Mouse (Mus musculus) small intestine, adult 2 months (tissue): ENCODE measurements around the gene Grap2.

ENCODE experiments used
- CTCF ChIP-seq: fragments of 200-500 bp; IDR thresholded peaks from 2 replicates; pipeline ENCODE4 v1.5.1; 2012; ENCODE audit warnings: low read depth, mild to moderate bottlenecking, control low read depth, inconsistent platforms, low read length, moderate library complexity, mixed read lengths; ENCODE audit not compliant: insufficient replicate concordance, insufficient read length; ENCODE audit errors: extremely low read depth
- POLR2A ChIP-seq: fragments of 200-500 bp; IDR thresholded peaks from 2 replicates; pipeline ENCODE4 v1.6.1; 2012; ENCODE audit warnings: low read depth, mild to moderate bottlenecking, control low read depth, inconsistent platforms, low read length, moderate library complexity

DNA sequence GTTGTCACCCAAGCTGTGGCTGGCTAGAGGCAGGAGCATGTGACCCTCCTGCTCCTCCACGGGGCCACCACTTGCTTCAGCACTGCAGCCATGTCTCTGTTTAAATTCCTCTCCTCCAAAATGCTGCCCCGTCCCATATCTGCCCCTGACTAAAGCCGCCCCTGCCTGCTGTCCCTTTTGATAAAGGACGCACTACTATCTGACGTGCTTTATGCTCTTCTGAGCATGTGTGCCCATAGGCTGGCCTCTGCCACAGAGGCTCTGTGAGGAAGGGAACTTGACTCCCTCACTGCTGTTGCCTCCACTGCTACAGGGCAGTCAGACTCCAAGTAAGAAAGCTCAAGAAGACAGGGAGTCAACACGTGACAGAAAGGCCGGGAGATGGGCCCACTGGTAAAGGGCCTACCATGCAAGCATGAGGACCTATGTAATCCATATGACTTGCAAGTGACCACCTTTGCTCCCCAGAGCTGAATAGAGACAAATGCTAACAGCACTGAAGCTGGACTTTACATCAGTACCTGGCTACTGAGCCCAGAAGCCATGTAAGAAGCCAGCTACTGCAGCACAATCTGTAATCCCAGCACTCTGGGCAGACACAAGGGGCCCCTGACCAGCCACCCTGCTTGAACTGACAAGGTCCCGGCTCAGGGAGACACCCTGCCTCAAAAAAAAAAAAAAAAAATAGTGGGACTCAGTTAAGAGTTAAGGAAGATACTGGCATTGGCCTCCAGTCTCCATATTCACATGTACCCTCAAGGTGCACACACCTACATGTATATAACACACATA lies 39.9 kb upstream of the Grap2 start:
- TF ChIP-seq POLR2A (no peak), CTCF (no peak)
